Mouse (Mus musculus) embryonic fibroblast, embryonic 13.5 days (primary cell): ENCODE results near the gene Olfr458.

Experiments
- CTCF ChIP-seq: IDR thresholded peaks from 2 replicates; pipeline ENCODE4 v1.5.1; 2011; ENCODE audit warnings: mild to moderate bottlenecking, control low read depth, low read length, moderate library complexity, borderline replicate concordance; ENCODE audit not compliant: insufficient read depth
- POLR2A ChIP-seq: IDR thresholded peaks from 2 replicates; pipeline ENCODE4 v1.6.1; 2011; ENCODE audit warnings: low read depth, mild to moderate bottlenecking, control low read depth, low read length, moderate library complexity

DNA sequence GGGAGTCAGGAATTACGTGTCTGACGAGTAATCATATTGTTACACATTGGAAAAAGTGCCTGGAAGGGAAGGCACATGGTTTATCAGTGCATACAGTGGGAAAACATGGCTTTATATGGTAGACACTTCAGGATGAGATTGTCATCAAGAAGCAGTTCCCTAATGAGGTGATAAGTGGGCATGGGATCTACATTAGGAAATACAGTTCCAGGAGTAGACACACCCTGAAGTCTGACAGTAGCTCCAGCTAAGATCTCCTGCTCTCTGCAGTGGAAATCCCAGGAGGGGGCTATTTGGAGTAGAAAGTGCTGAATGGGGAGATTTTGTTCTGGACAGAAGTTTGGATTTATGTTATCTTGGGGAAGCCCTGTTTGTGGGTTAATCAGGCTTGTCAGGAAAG lies 23.6 kb downstream of the Olfr458 start:
- TF ChIP-seq POLR2A (no peak), CTCF (no peak)
